Mouse (Mus musculus) layer of hippocampus, adult 11-12 months (tissue): ENCODE measurements around the gene Plb1.

Experiments used
- DNase-seq: peaks from one replicate; pipeline ENCODE4 v3.0.0; 2022; ENCODE audit warnings: low spot score

Plb1 gene

DNA sequence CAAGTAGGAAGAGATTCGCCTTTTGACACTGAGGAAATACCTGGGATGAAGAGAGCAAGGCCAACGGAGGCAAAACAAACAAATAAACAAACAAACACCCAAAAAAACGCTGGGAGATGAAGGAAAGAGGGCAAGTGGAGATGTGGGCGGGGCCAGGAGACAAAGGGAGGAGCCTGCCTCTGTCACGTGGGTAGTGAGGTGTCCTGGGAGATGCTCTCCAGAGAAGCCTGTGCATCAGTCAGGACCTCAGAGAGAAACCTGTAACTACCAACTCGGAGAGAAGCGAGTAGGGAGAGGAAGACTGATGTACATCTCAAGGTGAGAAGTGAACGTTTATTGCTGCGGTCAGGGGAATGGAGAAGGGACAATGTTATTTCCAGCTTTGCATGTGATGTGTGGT lies at the start of gene Plb1:
Gene Plb1, plus strand, starts transcription at position 235 of the 400 bp plus-strand sequence.
- DNase-seq: no peak

DNA sequence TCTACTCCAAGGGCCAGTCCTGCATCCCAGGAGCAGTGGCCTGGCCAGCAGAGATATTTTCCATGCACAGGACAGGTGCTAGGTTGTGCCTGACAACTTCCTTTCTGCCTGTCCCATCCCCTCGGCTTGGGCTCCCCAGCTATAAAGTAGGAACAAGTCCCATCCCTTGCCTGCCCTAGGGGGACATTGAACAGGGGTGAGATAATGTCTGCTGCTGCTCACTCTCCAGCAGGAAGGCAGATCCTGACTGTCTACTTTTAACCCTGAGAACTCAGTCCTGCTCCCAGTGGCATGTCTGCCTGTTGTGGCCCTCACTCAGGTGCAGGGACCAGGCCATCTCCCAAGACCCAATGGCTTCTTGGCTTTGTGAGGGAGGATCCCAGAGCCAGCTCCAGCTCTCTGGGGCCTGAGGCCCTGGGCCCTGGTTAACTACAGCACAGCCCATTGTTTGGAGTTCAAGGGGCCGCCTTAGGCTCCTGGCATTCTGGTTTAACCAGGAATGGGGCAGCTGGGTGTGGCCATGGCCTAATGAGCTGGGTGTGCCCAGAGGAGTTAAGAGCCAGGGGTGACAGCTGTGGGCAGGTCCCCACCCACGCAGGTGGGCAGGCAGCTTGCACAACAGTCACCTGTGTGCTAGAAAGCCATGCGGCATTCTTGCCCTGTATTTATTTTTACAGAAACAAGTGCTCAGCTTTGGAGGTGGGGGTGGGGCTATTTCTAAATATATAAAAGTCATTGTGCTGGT lies 49.5 kb upstream of the Plb1 start:
- DNase-seq: no peak

DNA sequence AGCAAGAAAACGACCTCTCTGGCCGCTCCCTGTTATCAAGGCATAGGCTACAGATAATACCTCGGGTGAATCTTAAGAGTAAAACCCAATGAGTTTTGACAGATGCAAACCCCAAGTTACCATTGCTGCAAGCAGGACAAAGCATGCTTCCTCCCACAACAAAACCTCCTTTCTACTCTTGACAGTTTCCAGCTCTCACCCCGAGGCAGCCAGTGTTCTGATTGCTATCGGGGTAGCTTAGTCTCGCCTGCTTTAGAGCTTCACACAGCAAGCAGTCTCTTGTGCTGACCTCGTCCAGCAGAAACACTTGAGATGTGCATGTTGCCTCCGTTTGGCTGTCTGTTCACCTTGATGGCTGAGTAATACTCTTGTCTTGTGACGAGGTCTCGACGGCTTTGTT lies 44.8 kb upstream of the Plb1 start:
- no peak for DNase-seq

DNA sequence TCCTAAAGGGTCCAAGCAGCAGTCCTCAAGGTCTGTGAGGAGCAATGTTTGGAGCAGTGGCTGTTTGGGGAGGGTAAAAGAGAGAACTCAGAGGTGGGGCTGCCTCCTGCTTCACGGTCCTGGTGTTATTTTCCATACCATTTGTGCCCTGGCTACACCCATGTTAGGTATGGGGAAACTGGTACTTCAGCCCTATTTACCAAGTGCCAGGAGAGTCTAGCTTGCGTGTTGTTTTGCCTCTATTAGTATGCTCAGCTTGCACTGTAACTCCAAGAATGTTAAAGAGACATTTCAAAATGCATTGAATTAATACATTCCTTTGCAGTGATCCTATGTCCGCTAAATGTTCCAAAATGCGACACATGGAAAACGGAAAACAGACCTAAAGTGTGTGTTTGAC lies 41.2 kb upstream of the Plb1 start:
- DNase-seq: no peak

DNA sequence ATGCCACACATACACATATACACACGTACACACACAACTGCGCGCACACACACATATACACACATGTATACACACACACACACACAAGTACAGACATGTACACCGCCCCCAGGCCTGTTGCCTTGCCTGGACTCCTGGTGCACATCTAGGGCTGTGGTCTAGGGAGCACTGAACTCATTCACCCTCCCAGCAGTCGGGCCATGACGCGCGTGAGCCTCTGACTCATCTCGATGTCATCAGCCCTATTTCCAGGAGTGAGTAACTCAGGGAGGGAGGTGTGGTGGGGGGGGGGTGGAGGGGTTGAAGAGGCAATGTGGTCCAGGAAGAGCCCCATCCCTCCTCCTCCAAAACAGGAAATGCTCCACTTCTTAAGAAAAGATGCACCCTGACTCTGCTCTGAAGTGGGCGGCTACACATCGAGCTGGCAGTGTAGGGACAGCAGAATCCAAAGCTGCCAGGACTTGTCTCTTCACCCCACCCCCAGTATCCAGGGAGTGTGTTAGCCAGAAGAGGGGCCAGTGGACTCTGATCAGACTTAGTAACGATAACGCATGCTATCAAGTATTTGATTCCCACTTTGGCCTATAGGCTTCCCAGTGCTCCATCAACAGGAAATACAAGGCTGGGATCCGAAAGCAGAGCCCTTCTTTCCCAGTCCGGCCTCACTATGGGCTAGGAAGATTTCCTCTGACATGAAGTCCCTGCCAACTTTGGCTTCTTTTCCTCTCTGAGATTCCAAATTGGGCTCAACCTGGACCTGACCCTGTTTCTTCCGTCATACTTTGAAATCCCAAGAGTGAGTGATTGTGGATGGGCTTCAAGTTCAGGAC lies 40.3 kb upstream of the Plb1 start:
- no peak for DNase-seq

DNA sequence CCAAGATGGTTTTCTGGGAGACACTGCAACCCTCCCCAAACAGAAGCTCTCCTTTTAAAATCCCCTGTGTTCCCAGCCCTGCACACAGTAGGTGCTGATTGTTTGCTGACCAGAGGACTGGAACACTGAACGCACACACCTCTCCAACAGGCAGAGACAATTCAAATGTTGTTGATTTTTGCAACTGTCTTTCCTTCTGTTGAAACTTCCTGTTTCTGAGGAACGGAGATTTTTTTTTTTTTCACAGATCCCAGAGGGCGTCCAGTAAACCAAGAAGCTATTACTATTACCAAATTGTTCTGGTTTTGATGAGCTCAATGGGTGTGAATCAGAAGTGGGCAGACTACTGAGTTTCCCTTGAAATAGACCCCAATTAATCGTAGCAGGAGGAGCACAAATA lies 38.3 kb upstream of the Plb1 start:
- DNase-seq: no peak

DNA sequence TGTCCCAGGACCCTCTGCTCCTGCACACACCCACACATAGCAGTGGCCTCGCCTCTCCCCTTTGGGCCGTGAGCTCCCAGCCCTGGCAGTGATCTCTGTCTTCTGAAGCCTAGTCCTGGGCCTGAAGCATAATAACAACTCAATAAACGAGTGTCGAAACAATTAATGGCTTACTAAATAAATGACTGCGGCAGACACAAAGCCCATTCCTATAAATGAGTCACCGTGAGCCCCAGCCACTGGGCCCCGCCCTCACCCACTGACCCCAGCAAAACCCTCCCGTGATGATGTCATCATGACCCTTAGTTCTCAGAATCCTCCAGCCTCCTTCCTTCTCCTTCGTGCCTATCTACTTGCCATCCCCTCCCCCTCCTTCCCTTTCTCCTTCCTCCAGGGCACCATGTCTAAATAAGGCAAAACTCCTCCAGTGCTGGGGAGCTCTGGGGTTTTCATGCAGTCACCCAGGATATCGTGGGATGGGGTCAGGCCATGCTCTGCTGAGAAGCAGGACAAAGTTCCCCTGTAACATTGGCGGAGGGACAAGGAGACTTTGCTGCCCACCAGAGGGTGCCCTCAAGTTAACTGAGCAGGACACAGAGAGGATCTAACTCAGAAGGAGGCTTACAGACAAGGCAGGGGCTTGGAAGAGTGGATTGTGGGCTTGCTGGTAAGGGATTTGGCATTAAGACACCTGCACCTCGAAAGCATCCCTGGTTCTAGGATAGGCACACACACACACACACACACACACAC lies 36.5 kb upstream of the Plb1 start:
- DNase-seq: no peak

DNA sequence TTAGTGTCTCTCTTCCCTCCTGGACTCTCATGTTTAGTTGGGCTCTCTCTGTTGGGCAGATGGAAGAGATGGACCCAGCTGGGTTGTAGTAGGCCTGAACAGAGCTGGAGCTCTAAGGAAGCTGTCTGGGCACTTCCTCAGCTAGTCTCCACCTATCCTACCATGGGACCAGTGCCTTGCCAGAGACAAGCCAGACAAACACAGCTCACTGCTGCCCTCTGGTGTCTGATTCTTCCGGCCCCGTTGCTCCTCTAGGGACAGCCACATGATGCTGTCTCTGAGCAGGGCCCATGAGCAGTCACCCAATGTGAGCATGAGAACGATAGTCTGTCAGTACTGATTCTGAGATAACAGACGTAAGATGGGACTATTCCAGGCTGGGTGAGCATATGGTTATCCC lies 34.8 kb upstream of the Plb1 start:
- DNase-seq: peak; percentile 97

DNA sequence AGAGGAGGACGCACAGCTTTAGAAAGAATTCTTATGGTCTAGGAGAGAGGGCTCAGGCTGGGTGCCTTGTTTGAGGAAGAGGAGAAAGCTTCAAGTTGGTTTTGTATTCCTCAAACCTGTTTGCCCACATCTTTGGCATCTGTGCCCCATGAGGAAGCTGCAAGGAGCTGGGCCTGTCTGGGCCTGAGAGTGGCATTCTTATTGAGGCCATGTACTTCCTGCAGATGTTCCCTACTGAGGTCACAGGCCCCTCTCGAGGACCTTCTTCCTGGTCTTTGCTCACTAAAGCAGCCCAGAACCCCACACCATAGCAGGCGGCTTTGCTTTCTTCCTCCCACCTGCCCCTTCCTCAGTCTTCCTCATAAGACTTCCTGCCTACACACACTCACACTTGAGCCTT lies 33.4 kb upstream of the Plb1 start:
- DNase-seq: no peak

DNA sequence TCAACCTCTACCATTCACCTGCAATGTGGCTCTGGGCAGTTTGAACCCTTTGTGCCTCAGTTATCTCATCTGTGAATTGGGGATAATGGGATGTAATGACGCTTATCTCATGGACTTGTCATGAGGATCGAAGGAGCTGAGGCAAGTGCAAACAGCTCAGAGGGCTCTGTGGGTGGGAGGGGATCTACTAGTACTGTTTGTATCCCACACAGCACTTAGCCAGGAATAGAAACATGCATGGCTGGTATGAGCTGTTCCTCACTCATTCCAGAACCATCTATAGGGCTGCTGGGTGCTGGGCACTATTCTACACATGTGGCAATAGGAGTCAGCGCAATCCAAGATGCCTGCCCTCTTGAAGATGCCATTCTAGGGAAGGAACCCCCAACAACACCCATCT lies 32.9 kb upstream of the Plb1 start:
- peak; percentile 12 for DNase-seq

DNA sequence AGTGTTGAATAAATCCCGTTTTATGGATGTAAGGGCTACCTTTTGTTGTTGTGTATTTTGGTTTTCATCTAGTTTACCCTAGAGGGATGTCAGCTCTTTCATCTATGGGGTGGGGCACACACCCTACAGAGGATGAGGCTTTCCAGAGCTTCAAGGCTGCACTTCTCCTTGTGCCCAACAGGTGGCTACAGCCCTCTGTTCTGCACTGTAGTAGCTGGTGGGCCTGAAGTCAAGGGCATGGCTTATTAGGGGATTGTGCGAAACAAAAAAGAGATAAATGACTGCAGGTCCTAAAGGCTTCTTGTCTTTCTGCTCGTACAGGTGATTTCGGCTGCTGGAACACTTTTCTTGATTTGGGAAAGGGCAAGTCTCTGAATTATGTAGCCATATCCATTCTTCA lies 27.9 kb upstream of the Plb1 start:
- no peak for DNase-seq

DNA sequence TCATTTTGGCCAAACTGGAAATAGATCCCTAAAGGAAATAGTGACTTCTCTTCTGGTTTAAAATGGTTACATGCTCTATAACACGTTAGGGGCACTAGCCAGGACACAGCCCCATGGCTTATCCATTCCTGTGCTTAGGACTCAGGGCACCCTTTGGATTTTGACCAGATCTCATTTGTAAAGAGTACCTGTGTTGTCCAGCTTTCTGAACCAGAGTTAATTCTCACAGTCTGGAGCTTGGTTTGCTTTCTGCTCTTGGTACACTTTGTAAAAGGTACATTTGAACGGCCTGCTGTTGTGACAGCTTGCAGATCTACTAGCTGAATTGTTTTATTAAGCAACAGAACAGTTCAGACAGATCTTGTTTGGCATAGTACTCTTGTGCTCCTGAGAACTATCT lies 25.8 kb upstream of the Plb1 start:
- DNase-seq: peak; percentile 51

DNA sequence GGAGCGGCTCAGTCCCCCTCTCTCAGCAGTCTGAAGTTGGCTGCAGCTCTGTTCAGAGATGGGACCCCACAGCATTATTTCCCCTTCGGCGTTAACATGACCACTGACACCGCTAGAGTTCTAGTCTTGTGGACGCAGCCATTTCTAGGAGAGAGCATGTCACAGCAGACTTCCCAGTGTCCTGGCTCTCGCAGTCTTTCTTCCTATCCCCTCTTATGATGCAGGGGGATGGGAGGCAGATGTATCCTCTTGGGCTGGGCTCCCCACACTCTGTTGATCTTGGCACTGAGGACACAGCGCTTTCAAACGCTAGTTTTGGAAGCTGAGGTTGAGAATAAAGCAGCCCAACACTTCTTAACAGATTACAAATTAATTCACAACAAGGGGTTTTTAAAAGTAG lies 24.0 kb upstream of the Plb1 start:
- DNase-seq: no peak

DNA sequence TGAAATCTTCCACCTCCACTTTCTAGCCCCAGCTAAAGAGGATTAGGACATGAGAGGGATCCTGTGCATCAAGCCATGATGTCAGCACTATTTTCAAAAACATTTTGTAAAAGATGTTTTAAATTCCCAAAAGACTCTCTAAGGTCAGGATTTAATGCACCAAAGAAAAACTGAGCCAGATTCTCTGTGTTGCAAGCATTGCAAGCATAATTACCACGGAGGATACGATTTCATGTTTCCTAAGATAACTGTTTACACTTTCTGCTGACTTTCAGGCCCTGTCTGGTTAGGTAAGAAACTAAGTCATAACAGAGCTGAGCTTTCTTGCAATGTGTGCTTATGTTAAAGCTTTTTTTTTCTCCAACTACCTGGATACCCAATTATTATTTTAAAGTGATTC lies 21.5 kb upstream of the Plb1 start:
- DNase-seq: no peak

DNA sequence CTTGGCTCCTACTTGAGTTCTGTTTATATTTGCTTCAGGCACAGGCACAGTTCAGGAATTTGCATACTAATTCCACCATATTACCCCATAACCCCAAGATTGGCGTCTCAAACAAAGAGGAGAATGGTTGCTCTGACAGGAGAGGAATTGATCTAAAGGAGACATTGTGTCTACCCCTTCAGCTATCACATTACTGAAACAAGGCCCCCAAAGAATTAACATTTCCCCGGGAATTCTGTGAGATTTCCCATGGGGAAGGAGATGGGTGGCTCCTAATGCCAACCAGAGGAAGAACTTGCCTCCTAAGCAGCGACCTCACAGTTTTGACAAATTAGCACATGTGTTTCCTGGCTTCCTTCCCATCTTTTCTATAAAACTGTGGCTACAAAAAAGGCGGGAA lies 18.8 kb upstream of the Plb1 start:
- no peak for DNase-seq

DNA sequence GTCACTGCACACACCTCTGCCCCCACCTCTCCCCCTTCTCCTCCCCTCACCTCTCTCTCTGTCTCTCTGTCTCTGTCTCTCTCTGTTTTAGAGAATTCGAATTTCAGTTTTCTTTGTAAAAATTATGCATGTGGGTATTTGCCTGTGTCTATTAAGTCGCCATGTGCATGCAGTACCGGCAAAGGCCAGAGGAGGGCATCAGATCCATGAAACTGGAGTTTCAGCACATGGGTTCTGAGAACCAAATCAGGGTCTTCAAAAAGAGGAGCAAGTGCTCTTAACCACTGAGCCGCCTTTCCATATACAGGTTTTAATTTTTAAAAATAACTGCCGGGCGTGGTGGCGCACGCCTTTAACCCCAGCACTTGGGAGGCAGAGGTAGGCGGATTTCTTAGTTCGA lies 17.0 kb upstream of the Plb1 start:
- DNase-seq: peak; percentile 28

DNA sequence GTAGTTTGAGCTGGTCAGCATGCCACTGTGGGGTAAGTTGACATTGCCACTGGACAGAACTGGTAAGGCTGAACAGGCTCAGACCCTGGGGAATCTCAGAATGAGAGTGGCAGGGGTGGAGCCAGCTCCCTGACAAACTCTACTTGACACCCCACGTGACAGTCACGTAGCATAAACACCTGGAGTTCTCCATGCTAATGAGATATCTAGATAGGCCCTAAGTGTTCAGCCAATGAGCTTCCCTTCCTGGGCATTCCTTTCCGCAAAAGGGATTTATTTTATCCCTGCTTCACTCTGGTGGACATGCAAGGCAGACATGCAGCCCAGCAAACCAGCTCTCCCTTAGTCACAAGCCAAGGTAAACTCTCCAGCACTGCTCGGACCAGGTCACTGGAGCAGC lies 16.0 kb upstream of the Plb1 start:
- DNase-seq: no peak

DNA sequence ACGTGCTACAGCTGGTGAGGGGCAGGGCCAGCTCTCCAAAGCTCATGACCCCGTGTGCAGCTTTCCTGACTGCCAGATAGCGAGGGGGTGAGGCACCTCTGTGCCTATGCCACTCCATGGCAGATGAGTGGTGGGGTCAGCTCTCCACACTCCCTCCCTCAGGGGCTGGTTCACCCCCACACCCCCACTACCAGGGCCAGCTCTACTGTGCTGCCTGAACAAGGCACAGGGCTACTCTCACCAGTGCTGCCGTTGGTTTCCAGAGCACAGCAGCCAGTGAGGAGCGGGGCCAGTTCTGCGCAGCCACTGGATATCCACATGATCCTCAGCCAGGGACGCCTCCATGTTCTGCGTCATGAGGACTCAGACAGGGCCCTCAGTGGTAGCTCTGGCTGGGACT lies 15.0 kb upstream of the Plb1 start:
- DNase-seq: no peak

DNA sequence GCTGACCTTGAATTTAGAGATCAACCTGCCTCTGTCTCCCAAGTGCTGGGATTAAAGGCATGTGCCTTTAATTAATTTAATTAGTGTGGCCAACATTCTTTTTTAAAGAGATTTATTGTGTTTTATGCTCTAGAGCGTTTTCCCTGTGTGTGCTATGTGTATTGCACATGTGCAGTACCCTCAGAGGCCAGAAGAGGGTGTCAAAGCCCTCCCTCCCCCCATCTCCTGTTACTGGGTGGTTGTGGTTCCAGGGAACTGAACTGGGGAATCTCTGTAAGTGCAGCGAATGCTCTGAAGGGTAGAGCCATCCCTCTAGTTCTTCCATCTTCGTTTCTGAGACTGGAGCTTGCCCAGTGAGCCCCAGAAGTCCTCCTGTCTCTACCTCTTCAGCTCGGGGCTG lies 2.1 kb upstream of the Plb1 start:
- no peak for DNase-seq

DNA sequence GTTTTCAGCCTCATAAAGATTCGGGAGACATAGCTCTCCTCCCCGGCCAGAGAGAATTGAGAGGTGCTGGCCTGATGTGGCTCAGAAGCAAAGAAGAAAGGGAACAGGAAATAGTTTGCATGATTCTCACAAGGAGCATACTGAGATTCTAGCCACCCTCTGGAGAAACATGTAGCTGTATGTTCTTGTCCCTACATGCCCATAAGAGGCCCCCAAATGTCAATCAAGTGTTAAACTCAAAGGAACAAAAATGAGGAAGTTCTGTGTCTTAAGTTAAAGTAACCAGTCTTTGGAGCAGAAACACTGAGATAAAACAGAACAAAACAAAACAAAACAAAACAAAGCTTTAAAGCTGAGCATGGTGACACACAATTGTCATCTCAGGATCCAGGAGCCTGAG lies 6.8 kb downstream of the Plb1 start:
- DNase-seq: no peak

DNA sequence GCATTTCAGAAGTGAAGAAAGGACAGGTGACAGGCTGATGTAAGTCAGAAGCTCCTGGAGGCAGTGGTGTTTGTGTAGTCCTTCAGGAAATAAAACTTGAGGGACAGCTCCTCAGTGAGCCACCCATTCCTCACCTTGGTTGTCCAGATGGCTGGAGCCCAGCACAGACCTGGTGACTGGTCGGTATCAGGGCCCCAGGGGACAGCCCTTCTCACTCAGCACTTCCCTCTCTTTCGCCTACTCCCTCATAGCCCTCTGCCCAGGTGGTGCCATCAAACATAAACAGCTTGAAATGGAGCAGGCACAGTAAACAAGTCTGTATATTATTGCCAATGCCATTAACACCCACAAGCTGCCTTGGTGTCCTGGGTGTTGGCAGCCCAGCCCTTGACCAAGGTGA lies 8.2 kb downstream of the Plb1 start:
- no peak for DNase-seq

DNA sequence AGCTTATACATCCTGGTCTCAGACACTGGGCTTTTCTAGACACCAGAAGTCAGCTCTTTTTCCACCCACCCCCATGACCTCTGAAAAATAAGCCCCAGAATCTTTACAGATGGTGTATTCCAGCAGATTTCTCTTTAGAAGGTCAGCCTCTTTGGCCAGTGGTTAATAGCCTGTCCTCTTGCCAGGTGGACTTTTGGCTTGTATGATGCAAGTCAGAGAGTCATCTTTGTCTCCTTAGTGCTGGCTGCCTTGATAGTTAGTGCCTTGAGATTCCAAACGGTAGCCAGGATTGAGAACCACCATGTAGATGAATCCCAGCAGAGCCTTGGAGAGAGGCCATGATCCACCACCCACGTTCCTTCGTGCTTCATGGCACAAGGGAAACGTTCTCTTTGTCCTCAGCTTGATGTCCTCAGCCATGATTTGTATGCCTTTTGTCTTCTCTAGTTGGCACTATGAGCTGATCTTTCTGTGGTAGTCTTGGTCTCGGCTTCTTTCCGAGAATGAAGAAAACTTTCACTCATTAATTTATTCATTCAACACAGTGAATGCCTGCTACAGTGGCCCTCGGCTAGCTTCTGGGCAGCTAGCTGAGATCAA lies 10.9 kb downstream of the Plb1 start:
- peak; percentile 8 for DNase-seq

DNA sequence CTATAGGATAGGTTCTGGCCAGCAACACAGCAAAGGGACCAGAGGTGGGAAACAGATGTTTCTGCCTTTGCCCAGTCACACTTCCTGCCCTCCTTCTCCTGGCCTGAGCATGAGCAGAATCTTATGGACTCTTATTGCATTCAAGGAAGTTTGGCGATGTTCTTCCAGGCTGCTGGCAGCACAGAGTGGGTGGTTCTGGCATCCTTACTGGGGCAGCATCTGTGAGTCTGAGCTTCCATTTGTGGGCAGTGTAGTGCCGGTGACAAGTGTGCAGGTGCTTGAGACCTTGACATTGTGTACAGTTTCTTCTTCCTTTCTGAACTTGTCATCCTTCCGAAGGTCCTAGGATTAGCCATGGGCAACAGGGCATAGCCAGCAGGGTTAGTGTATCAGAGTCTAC lies 12.9 kb downstream of the Plb1 start:
- peak; percentile 28 for DNase-seq
